Mouse (Mus musculus): ENCODE measurements around the gene Arcn1. TPM values are rescaled to one million over a fixed set of nuclear protein-coding genes. Genes with fewer than 3 reads are reported as not detected.

The Arcn1 gene
- polyA plus RNA-seq, 1 experiment from 2014 or later, result 211 TPM

DNA sequence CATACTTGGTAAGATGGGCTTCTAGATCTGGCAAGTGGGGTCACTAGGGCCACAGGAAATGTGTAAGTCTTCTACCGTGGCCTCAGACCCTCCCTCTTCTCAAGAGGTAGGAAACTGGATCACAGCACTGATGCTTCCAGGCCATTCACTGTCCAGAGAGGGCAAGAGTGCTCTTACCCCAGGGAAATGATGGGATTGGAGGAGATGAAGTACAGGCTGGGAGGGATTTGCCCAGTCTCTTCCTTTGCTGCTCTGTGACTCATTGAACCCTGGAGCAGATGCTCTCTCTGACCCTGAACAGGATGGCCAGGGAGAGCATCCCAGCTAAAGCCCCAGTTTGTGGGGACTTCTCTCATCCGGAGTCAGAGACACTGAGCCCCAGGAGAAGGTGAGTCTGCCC is 43.0 kb downstream of the Arcn1 start:
- WGBS, result 49% methylated on average over 2 of the region's 2 CpGs
- H3K4me3 ChIP-seq (ENCODE audit: low read depth, low read length), result no peak overlapping the region
- no peaks in the 10 kb centered on the region for H3K9me3 ChIP-seq (ENCODE audit: control insufficient read depth, low read length)
- H3K4me1 ChIP-seq (ENCODE audit: control insufficient read depth, insufficient read depth, low read length), result peaks cover 42% of the 10 kb centered on the region
- H3K27ac ChIP-seq (ENCODE audit: low read depth, low read length), result peak overlapping the region; percentile 3; the same call in 1 of the 2 replicates
- no peak overlapping the region for H3K4me2 ChIP-seq (ENCODE audit: low read depth)
- ATAC-seq (ENCODE audit: insufficient read depth, low FRiP score, low TSS enrichment), result no peak
- H3K27me3 ChIP-seq (ENCODE audit: control insufficient read depth, insufficient read depth, low read length), result no peaks in the 10 kb centered on the region
- no peaks in the 10 kb centered on the region; the same call in 1 of the 2 replicates for H3K36me3 ChIP-seq (ENCODE audit: control insufficient read depth, insufficient read depth, low read length)
- H3K9ac ChIP-seq (ENCODE audit: low read length), result no peak overlapping the region
- DNase-seq (ENCODE audit: low spot score), result no peak

DNA sequence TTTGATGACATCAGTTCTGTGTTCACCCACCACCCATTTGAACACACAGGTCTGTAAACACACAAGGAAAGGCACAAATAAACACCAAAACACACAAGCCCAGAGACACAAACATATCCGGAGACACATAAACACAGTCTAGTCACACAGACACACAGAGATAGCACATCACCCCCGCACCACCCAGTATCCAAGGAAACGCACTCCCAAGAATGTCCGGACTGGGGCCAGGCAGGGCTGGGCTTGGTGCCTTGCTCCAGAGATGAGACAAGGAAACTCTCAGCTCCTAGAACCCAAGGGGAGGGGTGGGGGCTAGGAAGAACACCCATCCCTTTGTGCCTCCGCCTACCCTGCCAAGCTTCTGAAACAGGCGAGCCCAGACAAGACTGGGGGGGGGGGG is 43.4 kb downstream of the Arcn1 start:
- DNase-seq (ENCODE audit: low spot score) (peak; percentile 51), ATAC-seq (ENCODE audit: insufficient read depth, low FRiP score, low TSS enrichment) (no peak)
- Histone ChIP-seq H3K36me3 (ENCODE audit: control insufficient read depth, insufficient read depth, low read length) (no peaks in the 10 kb centered on the region; the same call in 1 of the 2 replicates), H3K4me1 (ENCODE audit: control insufficient read depth, insufficient read depth, low read length) (peaks cover 46% of the 10 kb centered on the region), H3K9me3 (ENCODE audit: control insufficient read depth, low read length) (no peaks in the 10 kb centered on the region), H3K9ac (ENCODE audit: low read length) (no peak overlapping the region), H3K4me2 (ENCODE audit: low read depth) (no peak overlapping the region), H3K4me3 (ENCODE audit: low read depth, low read length) (no peak overlapping the region), H3K27ac (ENCODE audit: low read depth, low read length) (peak overlapping the region; percentile 42), H3K27me3 (ENCODE audit: control insufficient read depth, insufficient read depth, low read length) (no peaks in the 10 kb centered on the region)
- 62% methylated on average over 6 of the region's 6 CpGs for WGBS

GRCm38 (mm10) chr9:44723521-44724041 is 44.1 kb downstream of the Arcn1 start:
- H3K27me3 ChIP-seq (ENCODE audit: control insufficient read depth, insufficient read depth, low read length), result no peaks in the 10 kb centered on the region
- 75% methylated on average over 11 of the region's 11 CpGs for WGBS
- no peak overlapping the region for H3K9ac ChIP-seq (ENCODE audit: low read length)
- H3K4me1 ChIP-seq (ENCODE audit: control insufficient read depth, insufficient read depth, low read length), result peaks cover 47% of the 10 kb centered on the region
- no peaks in the 10 kb centered on the region; the same call in 1 of the 2 replicates for H3K36me3 ChIP-seq (ENCODE audit: control insufficient read depth, insufficient read depth, low read length)
- ATAC-seq (ENCODE audit: insufficient read depth, low FRiP score, low TSS enrichment) (no peak), DNase-seq (ENCODE audit: low spot score) (no peak)
- peak overlapping the region; percentile 42 for H3K27ac ChIP-seq (ENCODE audit: low read depth, low read length)
- no peak overlapping the region for H3K4me2 ChIP-seq (ENCODE audit: low read depth)
- no peak overlapping the region for H3K4me3 ChIP-seq (ENCODE audit: low read depth, low read length)
- H3K9me3 ChIP-seq (ENCODE audit: control insufficient read depth, low read length), result no peaks in the 10 kb centered on the region

GRCm38 (mm10) chr9:44723008-44723407 is 44.6 kb downstream of the Arcn1 start:
- Histone ChIP-seq H3K27ac (ENCODE audit: low read depth, low read length) (no peak overlapping the region), H3K9me3 (ENCODE audit: control insufficient read depth, low read length) (no peaks in the 10 kb centered on the region), H3K4me2 (ENCODE audit: low read depth) (no peak overlapping the region), H3K9ac (ENCODE audit: low read length) (no peak overlapping the region), H3K27me3 (ENCODE audit: control insufficient read depth, insufficient read depth, low read length) (no peaks in the 10 kb centered on the region), H3K4me3 (ENCODE audit: low read depth, low read length) (no peak overlapping the region), H3K4me1 (ENCODE audit: control insufficient read depth, insufficient read depth, low read length) (peaks cover 47% of the 10 kb centered on the region), H3K36me3 (ENCODE audit: control insufficient read depth, insufficient read depth, low read length) (no peaks in the 10 kb centered on the region; the same call in 1 of the 2 replicates)
- no peak for ATAC-seq (ENCODE audit: insufficient read depth, low FRiP score, low TSS enrichment)
- WGBS, result 56% methylated on average over 7 of the region's 7 CpGs
- no peak for DNase-seq (ENCODE audit: low spot score)

DNA sequence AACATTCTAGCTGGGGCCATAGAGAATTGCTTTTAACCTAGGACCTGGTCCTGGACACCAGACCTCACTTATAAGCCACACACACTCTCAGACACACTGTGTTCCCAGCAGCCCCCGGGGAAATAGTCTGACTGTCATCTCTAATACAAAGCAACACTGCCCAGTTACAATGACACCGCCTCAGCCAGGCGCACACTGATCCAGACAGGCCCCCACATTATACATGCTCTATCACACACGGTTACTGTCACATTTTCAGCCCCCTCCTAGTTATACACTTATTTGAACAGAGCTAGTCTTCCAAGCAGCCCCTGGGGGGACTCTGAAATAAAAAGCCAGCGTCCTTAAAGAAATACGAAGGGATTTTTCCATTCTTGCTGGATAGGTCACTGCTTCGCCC is 45.1 kb downstream of the Arcn1 start:
- H3K4me1 ChIP-seq (ENCODE audit: control insufficient read depth, insufficient read depth, low read length), result peaks cover 47% of the 10 kb centered on the region
- no peaks in the 10 kb centered on the region for H3K27me3 ChIP-seq (ENCODE audit: control insufficient read depth, insufficient read depth, low read length)
- H3K9ac ChIP-seq (ENCODE audit: low read length), result no peak overlapping the region
- 75% methylated on average over 7 of the region's 7 CpGs for WGBS
- H3K4me2 ChIP-seq (ENCODE audit: low read depth), result no peak overlapping the region
- no peak overlapping the region for H3K27ac ChIP-seq (ENCODE audit: low read depth, low read length)
- H3K4me3 ChIP-seq (ENCODE audit: low read depth, low read length), result no peak overlapping the region
- peaks cover 3% of the 10 kb centered on the region; the same call in 1 of the 2 replicates for H3K36me3 ChIP-seq (ENCODE audit: control insufficient read depth, insufficient read depth, low read length)
- H3K9me3 ChIP-seq (ENCODE audit: control insufficient read depth, low read length), result no peaks in the 10 kb centered on the region
- DNase-seq (ENCODE audit: low spot score) (no peak), ATAC-seq (ENCODE audit: insufficient read depth, low FRiP score, low TSS enrichment) (no peak)

DNA sequence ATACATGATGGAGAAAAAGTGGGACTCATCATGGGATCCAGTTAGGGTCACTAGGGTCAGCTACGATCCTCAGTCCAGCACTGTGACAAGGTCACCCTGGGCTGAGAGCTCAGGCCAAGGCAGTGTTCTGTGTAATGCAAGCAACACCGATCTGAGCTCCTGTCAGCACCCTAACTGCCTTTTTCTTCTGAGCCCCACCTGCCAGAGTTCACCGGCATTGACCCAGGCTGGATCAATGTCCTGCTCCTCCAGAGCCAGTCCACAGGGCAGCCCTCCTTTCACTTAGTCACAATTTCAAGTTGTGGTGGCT is 45.8 kb downstream of the Arcn1 start:
- Histone ChIP-seq H3K4me1 (ENCODE audit: control insufficient read depth, insufficient read depth, low read length) (peaks cover 45% of the 10 kb centered on the region), H3K9me3 (ENCODE audit: control insufficient read depth, low read length) (no peaks in the 10 kb centered on the region), H3K4me3 (ENCODE audit: low read depth, low read length) (no peak overlapping the region), H3K36me3 (ENCODE audit: control insufficient read depth, insufficient read depth, low read length) (peaks cover 3% of the 10 kb centered on the region; the same call in 1 of the 2 replicates), H3K4me2 (ENCODE audit: low read depth) (no peak overlapping the region; the same call in 1 of the 2 replicates), H3K27ac (ENCODE audit: low read depth, low read length) (0 out of 2 replicates have a peak overlapping the region, but pooled peaks have one; percentile 27), H3K9ac (ENCODE audit: low read length) (no peak overlapping the region; the same call in 1 of the 2 replicates), H3K27me3 (ENCODE audit: control insufficient read depth, insufficient read depth, low read length) (no peaks in the 10 kb centered on the region)
- ATAC-seq (ENCODE audit: insufficient read depth, low FRiP score, low TSS enrichment) (peak; percentile 1; the same call in 1 of the 2 replicates), DNase-seq (ENCODE audit: low spot score) (no peak)
- WGBS, result 82% methylated on average over 3 of the region's 3 CpGs

DNA sequence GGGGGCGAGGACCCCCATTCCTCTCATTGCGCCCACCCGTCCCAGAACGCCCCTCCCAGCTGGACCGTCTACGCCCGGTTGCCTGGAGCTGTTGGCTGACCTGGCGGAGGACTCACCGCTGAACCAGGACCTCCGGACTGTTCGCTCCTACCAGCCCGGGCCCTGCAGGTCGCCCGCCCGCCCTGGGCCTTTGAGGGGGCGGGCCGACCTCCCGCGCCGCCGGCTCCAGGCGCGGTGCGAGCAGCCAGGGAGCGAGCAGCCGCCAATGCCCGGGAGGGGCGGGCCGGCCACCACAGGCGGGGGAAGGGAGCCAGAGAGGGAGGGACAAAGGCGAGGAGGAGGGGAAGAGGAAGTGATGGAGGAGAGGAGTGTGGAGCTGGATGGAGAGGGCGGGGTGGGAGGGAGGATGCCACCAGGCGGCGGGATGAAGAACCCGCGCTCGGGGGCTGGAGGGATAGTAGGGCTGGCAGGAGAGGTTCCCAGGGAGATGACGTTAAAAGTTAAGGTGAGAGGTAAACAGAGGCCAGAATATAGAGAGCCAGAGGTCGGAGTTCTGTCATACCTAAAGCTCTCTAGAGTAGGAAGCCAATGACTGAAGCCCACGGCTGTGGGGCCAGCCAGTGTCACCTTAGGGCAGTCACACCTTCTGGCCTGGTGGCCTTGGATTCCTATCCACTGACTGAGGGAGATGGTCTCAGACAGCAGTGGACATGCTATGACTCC is 46.3 kb downstream of the Arcn1 start:
- peak overlapping the region; percentile 79 for H3K4me2 ChIP-seq (ENCODE audit: low read depth)
- DNase-seq (ENCODE audit: low spot score), result peak; percentile 86
- H3K9me3 ChIP-seq (ENCODE audit: control insufficient read depth, low read length), result no peaks in the 10 kb centered on the region
- ATAC-seq (ENCODE audit: insufficient read depth, low FRiP score, low TSS enrichment), result peak; percentile 81
- peaks cover 4% of the 10 kb centered on the region for H3K36me3 ChIP-seq (ENCODE audit: control insufficient read depth, insufficient read depth, low read length)
- H3K27ac ChIP-seq (ENCODE audit: low read depth, low read length), result peak overlapping the region; percentile 75
- peak overlapping the region; percentile 83 for H3K4me3 ChIP-seq (ENCODE audit: low read depth, low read length)
- peak overlapping the region; percentile 93 for H3K9ac ChIP-seq (ENCODE audit: low read length)
- peaks cover 41% of the 10 kb centered on the region for H3K4me1 ChIP-seq (ENCODE audit: control insufficient read depth, insufficient read depth, low read length)
- WGBS, result 1% methylated on average over 40 of the region's 40 CpGs
- H3K27me3 ChIP-seq (ENCODE audit: control insufficient read depth, insufficient read depth, low read length), result no peaks in the 10 kb centered on the region

DNA sequence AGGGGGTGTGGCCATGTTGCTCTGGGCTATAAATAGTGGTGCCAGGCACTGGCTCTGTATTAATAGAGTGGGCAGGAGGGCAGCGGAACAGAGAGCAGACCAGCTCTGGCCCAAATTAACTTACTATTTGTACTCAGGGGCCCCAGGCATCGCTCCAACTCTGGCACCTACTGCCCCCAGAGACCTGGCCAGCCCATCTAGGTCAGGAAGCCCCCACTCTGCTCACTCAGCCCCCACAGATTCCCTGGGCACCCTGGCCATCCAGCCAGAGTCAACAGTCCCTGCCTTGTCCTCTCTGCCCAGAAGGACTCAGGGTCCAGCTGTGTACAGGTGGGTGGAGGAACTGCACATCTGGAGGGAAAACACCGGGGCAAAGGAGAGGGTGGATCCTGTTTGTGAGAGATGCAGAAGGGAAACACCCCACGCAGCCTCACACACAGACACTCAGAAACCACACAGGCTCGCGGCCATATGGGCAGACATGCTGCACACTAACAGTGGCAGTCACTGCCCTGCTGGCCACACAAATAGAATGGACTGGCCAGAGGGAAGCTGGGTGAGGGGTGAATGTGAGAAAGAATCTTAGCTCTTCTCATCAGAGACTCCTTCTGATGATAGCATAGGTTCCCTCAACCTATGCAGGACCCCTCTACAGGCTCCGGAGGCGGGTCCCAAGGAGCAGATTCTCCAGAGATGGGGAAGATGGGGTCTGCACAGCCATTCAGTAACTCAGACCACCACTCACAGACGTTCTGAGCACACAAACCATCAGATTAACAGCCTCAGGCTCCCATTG is 47.1 kb downstream of the Arcn1 start:
- H3K36me3 ChIP-seq (ENCODE audit: control insufficient read depth, insufficient read depth, low read length), result peaks cover 9% of the 10 kb centered on the region
- peak overlapping the region; percentile 83 for H3K4me3 ChIP-seq (ENCODE audit: low read depth, low read length)
- peak overlapping the region; percentile 79 for H3K4me2 ChIP-seq (ENCODE audit: low read depth)
- peak overlapping the region; percentile 93 for H3K9ac ChIP-seq (ENCODE audit: low read length)
- 24% methylated on average over 9 of the region's 9 CpGs for WGBS
- H3K27me3 ChIP-seq (ENCODE audit: control insufficient read depth, insufficient read depth, low read length), result no peaks in the 10 kb centered on the region
- no peaks in the 10 kb centered on the region for H3K9me3 ChIP-seq (ENCODE audit: control insufficient read depth, low read length)
- DNase-seq (ENCODE audit: low spot score) (no peak), ATAC-seq (ENCODE audit: insufficient read depth, low FRiP score, low TSS enrichment) (0 out of 2 replicates have a peak, but pooled peaks have one; percentile 4)
- peak overlapping the region; percentile 75 for H3K27ac ChIP-seq (ENCODE audit: low read depth, low read length)
- peaks cover 35% of the 10 kb centered on the region for H3K4me1 ChIP-seq (ENCODE audit: control insufficient read depth, insufficient read depth, low read length)
